Mouse (Mus musculus) embryonic facial prominence, embryonic 15.5 days (tissue): Measurements from ENCODE around the gene Cacnb2. TPM values are rescaled to one million over a fixed set of nuclear protein-coding genes. Genes with fewer than 3 reads are reported as not detected.

Experiments
- ATAC-seq: fragments of 200-750 bp; cut with Nextera tagmentation; 2 replicates; pipeline ENCODE4 v1.8.0; 2017; ENCODE audit warnings: low read depth, moderate TSS enrichment; ENCODE audit not compliant: insufficient number of reproducible peaks, low FRiP score, low TSS enrichment
- H3K27ac ChIP-seq: fragments of 300-500 bp; sonication (generic); replicated peaks from 2 replicates; pipeline ENCODE4 v1.5.1; 2015; ENCODE audit warnings: mild to moderate bottlenecking, inconsistent platforms
- H3K27me3 ChIP-seq: fragments of 300-500 bp; sonication (generic); 2 replicates; pipeline ENCODE4 v1.6.1; 2015; ENCODE audit warnings: inconsistent platforms
- H3K36me3 ChIP-seq: fragments of 300-500 bp; sonication (generic); 2 replicates; pipeline ENCODE4 v1.6.1; 2015; ENCODE audit warnings: mild to moderate bottlenecking, inconsistent platforms
- H3K4me1 ChIP-seq: fragments of 300-500 bp; sonication (generic); 2 replicates; pipeline ENCODE4 v1.6.1; 2015; ENCODE audit warnings: inconsistent platforms
- H3K4me2 ChIP-seq: fragments of 300-500 bp; sonication (generic); replicated peaks from 2 replicates; pipeline ENCODE4 v1.6.1; 2015; ENCODE audit warnings: mild to moderate bottlenecking, inconsistent platforms
- H3K4me3 ChIP-seq: fragments of 300-500 bp; sonication (generic); replicated peaks from 2 replicates; pipeline ENCODE4 v1.5.1; 2015; ENCODE audit warnings: mild to moderate bottlenecking, inconsistent platforms
- H3K9ac ChIP-seq: fragments of 300-500 bp; sonication (generic); 2 replicates; pipeline ENCODE4 v1.6.1; 2015; ENCODE audit warnings: inconsistent platforms
- H3K9me3 ChIP-seq: fragments of 300-500 bp; sonication (generic); replicated peaks from 2 replicates; pipeline ENCODE4 v1.6.1; 2016; ENCODE audit warnings: inconsistent platforms
- WGBS: fragments of 180-500 bp; shearing (Covaris S2); methylation state at CpG from one replicate; pipeline ENCODE4 v1.1.7; 2015; 5-methylcytosine and 5-hydroxymethylcytosine counted together
- polyA plus RNA-seq: library from polyadenylated mRNA; unstranded; fragments of >200 nt; fragmentation: Nextera tagmentation; extraction: Ambion mirVana; gene quantifications from 2 replicates; pipeline ENCODE4 v1.2.1, GENCODE M21; 2015

Cacnb2 gene
- polyA plus RNA-seq, 1 experiment from 2014 or later: 1.4 TPM

GRCm38 (mm10) chr2:14917585-14918247, 314.8 kb downstream of the Cacnb2 start:
- ATAC-seq: no peak
- WGBS: 76% methylated on average over 3 of the region's 3 CpGs

GRCm38 (mm10) chr2:14929866-14930265, 327.0 kb downstream of the Cacnb2 start:
- H3K9ac ChIP-seq: no peak overlapping the region
- no peaks in the 10 kb centered on the region for H3K9me3 ChIP-seq
- ATAC-seq: no peak
- H3K27me3 ChIP-seq: no peaks in the 10 kb centered on the region
- H3K4me2 ChIP-seq: no peak overlapping the region
- 96% methylated on average over 3 of the region's 3 CpGs for WGBS
- no peak overlapping the region for H3K4me3 ChIP-seq
- no peak overlapping the region for H3K27ac ChIP-seq
- H3K36me3 ChIP-seq: no peaks in the 10 kb centered on the region
- no peaks in the 10 kb centered on the region for H3K4me1 ChIP-seq

More at GRCm38 (mm10) chr2:14917585-14918247, 314.8 kb downstream of the Cacnb2 start:
- Histone ChIP-seq H3K27ac (no peak overlapping the region), H3K27me3 (no peaks in the 10 kb centered on the region), H3K36me3 (no peaks in the 10 kb centered on the region), H3K4me2 (no peak overlapping the region), H3K4me1 (no peaks in the 10 kb centered on the region), H3K9ac (no peak overlapping the region), H3K9me3 (no peaks in the 10 kb centered on the region), H3K4me3 (no peak overlapping the region)

- no peaks in the 10 kb centered on the region for H3K4me1 ChIP-seq
- H3K27me3 ChIP-seq: no peaks in the 10 kb centered on the region
- no peaks in the 10 kb centered on the region for H3K36me3 ChIP-seq
- H3K4me2 ChIP-seq: no peak overlapping the region
- no peaks in the 10 kb centered on the region for H3K9me3 ChIP-seq
- H3K4me3 ChIP-seq: no peak overlapping the region
- H3K9ac ChIP-seq: no peak overlapping the region
- no peak overlapping the region for H3K27ac ChIP-seq
- ATAC-seq: no peak
- WGBS: 94% methylated on average over 2 of the region's 2 CpGs
These were observed 329.1 kb downstream of the Cacnb2 start for GRCm38 (mm10) chr2:14931968-14932367.

GRCm38 (mm10) chr2:14936492-14936891, 333.6 kb downstream of the Cacnb2 start:
- WGBS: 72% methylated on average over 8 of the region's 8 CpGs
- ATAC-seq: no peak
- Histone ChIP-seq H3K27ac (no peak overlapping the region), H3K36me3 (no peaks in the 10 kb centered on the region), H3K9me3 (no peaks in the 10 kb centered on the region), H3K27me3 (no peaks in the 10 kb centered on the region), H3K4me2 (no peak overlapping the region), H3K9ac (no peak overlapping the region), H3K4me1 (no peaks in the 10 kb centered on the region), H3K4me3 (no peak overlapping the region)

DNA sequence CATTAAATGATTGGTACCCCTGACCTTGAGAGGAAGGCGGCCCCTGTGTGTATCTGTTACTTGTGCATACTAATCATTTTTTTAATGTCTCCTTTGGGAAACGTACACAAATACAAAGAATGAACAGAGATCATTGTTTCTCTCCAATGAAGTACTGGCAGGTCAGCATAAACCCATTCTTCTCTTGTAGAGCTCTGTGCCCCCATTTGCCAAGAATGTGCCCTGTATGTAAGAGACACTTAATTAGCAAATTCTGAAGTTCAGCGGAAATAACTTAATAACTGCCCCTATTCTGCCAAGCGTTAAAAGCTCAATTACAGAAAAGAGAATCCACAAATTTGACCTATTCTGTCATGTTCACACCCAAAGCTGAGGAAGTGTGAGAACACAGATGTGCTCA, 339.4 kb downstream of the Cacnb2 start:
- Histone ChIP-seq H3K4me1 (no peaks in the 10 kb centered on the region), H3K9ac (no peak overlapping the region), H3K9me3 (no peaks in the 10 kb centered on the region), H3K27me3 (no peaks in the 10 kb centered on the region), H3K4me2 (no peak overlapping the region), H3K4me3 (no peak overlapping the region), H3K36me3 (no peaks in the 10 kb centered on the region), H3K27ac (no peak overlapping the region)
- WGBS: 87% methylated on average over 4 of the region's 4 CpGs
- no peak for ATAC-seq

- H3K9me3 ChIP-seq: no peaks in the 10 kb centered on the region
- no peaks in the 10 kb centered on the region for H3K36me3 ChIP-seq
- WGBS: 83% methylated on average over 3 of the region's 3 CpGs
- no peak overlapping the region for H3K27ac ChIP-seq
- H3K4me3 ChIP-seq: no peak overlapping the region
- no peaks in the 10 kb centered on the region for H3K4me1 ChIP-seq
- ATAC-seq: no peak
- no peak overlapping the region for H3K4me2 ChIP-seq
- H3K27me3 ChIP-seq: no peaks in the 10 kb centered on the region
- no peak overlapping the region for H3K9ac ChIP-seq
These were observed 340.9 kb downstream of the Cacnb2 start for GRCm38 (mm10) chr2:14943691-14944357.

DNA sequence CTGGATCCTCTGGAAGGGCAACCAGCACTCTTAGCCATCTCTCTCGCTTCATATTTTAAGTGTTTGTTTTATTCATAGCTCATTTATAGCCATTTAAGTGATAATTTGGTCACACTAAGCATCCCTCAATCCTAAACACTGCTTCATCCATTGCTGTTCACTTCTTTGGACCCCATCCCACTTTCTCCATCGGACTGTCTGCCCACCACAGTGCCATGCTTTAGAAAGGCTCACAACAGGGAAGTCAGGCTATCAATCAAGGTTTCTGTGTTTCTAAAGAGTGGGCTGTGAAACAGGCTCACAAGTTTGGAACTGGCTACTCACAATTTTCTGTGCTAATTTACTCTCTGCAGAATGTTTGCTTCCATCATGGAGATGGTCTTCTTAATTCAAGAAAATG, 350.2 kb downstream of the Cacnb2 start:
- no peak for ATAC-seq
- Histone ChIP-seq H3K9ac (no peak overlapping the region), H3K36me3 (no peaks in the 10 kb centered on the region), H3K4me2 (no peak overlapping the region), H3K27me3 (no peaks in the 10 kb centered on the region), H3K27ac (no peak overlapping the region), H3K4me3 (no peak overlapping the region), H3K9me3 (no peaks in the 10 kb centered on the region), H3K4me1 (no peaks in the 10 kb centered on the region)
- 87% methylated on average over 2 of the region's 2 CpGs for WGBS

- H3K9ac ChIP-seq: no peak overlapping the region
- no peaks in the 10 kb centered on the region for H3K9me3 ChIP-seq
- H3K4me2 ChIP-seq: no peak overlapping the region
- no peaks in the 10 kb centered on the region for H3K27me3 ChIP-seq
- 53% methylated on average over 1 of the region's 1 CpGs for WGBS
- H3K36me3 ChIP-seq: no peaks in the 10 kb centered on the region
- H3K27ac ChIP-seq: no peak overlapping the region
- H3K4me1 ChIP-seq: no peaks in the 10 kb centered on the region
- no peak overlapping the region for H3K4me3 ChIP-seq
- ATAC-seq: no peak
These were observed 358.1 kb downstream of the Cacnb2 start for GRCm38 (mm10) chr2:14960963-14961488.

DNA sequence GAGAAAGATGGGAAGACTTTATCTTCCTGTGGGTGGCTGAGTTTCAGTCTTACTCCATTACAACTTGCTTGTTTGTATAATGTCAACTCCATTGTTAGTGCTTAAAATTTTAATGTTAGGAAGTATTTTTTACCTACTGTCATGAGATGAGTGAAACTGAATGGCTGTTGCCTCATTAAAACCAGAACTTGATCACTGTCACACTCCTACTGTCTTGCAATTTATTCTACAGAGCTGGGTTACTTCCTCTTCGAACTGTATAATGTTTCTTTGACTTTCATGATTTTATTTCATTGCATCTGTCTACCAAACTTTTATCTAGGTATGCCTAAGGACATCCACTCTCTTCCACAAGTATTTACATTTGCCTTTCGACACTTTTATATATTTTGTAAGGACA, 358.6 kb downstream of the Cacnb2 start:
- no peaks in the 10 kb centered on the region for H3K27me3 ChIP-seq

GRCm38 (mm10) chr2:14984029-14984428, 381.1 kb downstream of the Cacnb2 start:
- Histone ChIP-seq H3K4me3 (no peak overlapping the region), H3K9ac (no peak overlapping the region), H3K4me1 (no peaks in the 10 kb centered on the region), H3K4me2 (no peak overlapping the region), H3K36me3 (no peaks in the 10 kb centered on the region), H3K9me3 (no peaks in the 10 kb centered on the region), H3K27me3 (no peaks in the 10 kb centered on the region), H3K27ac (no peak overlapping the region)
- ATAC-seq: no peak
- 81% methylated on average over 11 of the region's 11 CpGs for WGBS

More for the DNA sequence above, 358.6 kb downstream of the Cacnb2 start:
- Histone ChIP-seq H3K9ac (no peak overlapping the region), H3K4me2 (no peak overlapping the region), H3K9me3 (no peaks in the 10 kb centered on the region), H3K36me3 (no peaks in the 10 kb centered on the region), H3K27ac (no peak overlapping the region), H3K4me3 (no peak overlapping the region), H3K4me1 (no peaks in the 10 kb centered on the region)
- WGBS: 83% methylated on average over 2 of the region's 2 CpGs
- ATAC-seq: no peak

DNA sequence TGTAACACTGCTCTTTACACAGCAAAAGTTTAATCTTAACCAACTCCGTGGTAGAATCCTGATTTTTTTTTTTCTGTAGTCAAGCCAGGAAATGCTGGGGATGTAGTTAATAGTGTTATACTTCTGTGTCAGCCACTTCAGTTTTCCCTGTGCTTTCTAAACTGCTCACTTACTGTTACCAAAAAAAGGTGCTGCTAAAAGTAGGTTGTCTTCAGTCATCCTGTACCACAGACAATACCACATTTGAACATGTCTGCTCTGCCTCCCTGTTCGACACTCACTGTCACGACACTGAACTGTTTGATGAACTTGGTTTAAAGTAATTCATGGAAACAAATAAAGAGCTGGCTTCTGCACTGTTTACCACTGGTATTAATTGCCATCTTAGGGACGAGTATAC, 385.6 kb downstream of the Cacnb2 start:
- Histone ChIP-seq H3K4me1 (no peaks in the 10 kb centered on the region), H3K4me2 (no peak overlapping the region), H3K9me3 (no peaks in the 10 kb centered on the region), H3K4me3 (no peak overlapping the region), H3K27ac (no peak overlapping the region), H3K36me3 (peaks cover 3% of the 10 kb centered on the region; the same call in 1 of the 2 replicates), H3K27me3 (no peaks in the 10 kb centered on the region), H3K9ac (no peak overlapping the region)
- 79% methylated on average over 4 of the region's 4 CpGs for WGBS
- no peak for ATAC-seq
